Mouse (Mus musculus): ENCODE results near the gene Klk14.

The Klk14 gene

GRCm38 (mm10) chr7:43713741-43714351, 23.6 kb downstream of the Klk14 start:
- DNase-seq (ENCODE audit: inconsistent age in 2 of 2, low spot score in 1 of 2) = no peak

Data from adrenal gland, adult (tissue).